Mouse (Mus musculus): Measurements from ENCODE around the gene Cdca3. TPM values are rescaled to one million over a fixed set of nuclear protein-coding genes. Genes with fewer than 3 reads are reported as not detected.

Cdca3 gene
- total RNA-seq, 2 experiments from 2014 or later = 0.23 to 0.42 TPM

GRCm38 (mm10) chr6:124863658-124864298 is 34.4 kb downstream of the Cdca3 start, which contains the start of gene Gpr162:
TSS of gene Gpr162 (minus strand) at chr6:124863983.
- DNase-seq (ENCODE audit: low spot score in 2 of 2) = peak; percentile 65 to 76

GRCm38 (mm10) chr6:124865766-124866362 is 36.5 kb downstream of the Cdca3 start:
- no peak for DNase-seq (ENCODE audit: low spot score in 2 of 2)

- DNase-seq (ENCODE audit: low spot score in 2 of 2) = no peak
Measured at GRCm38 (mm10) chr6:124866560-124866959, 37.2 kb downstream of the Cdca3 start.

GRCm38 (mm10) chr6:124874348-124874747 is 45.0 kb downstream of the Cdca3 start:
- no peak for DNase-seq (ENCODE audit: low spot score in 2 of 2)

GRCm38 (mm10) chr6:124879390-124879789 is 50.0 kb downstream of the Cdca3 start:
- DNase-seq (ENCODE audit: low spot score in 2 of 2) = no peak

- DNase-seq (ENCODE audit: low spot score in 2 of 2) = no peak
Measured at GRCm38 (mm10) chr6:124881821-124882220, 52.5 kb downstream of the Cdca3 start.

Other genes starting within 250 kb of the Cdca3 start
- gene C1s2, start 193.5 kb upstream of the Cdca3 start, total RNA-seq (2021) = under 1 TPM; 0.14 to 0.28 TPM
- 10 to 100 TPM; 20.1 to 20.6 TPM for gene Lpcat3, start 166.5 kb upstream of the Cdca3 start, total RNA-seq (2021)
- gene Emg1, start 117.4 kb upstream of the Cdca3 start, total RNA-seq (2021) = 10 to 100 TPM; 45.7 to 49.1 TPM
- 100 to 1,000 TPM; 115 to 117 TPM for gene Phb2, start 117.2 kb upstream of the Cdca3 start, total RNA-seq (2021)
- gene Ptpn6, start 90.8 kb upstream of the Cdca3 start, total RNA-seq (2021) = 1 to 10 TPM; 2.5 to 5.1 TPM
- 100 to 1,000 TPM; 321 to 335 TPM for gene Grcc10, start 88.2 kb upstream of the Cdca3 start, total RNA-seq (2021)
- gene Gm45234, start 73.5 kb upstream of the Cdca3 start, total RNA-seq (2021) = 1 to 10 TPM in 1 of 2 experiments, not detected in 1; 1.4 TPM
- 100 to 1,000 TPM; 158 to 181 TPM for gene Atn1, start 73.0 kb upstream of the Cdca3 start, total RNA-seq (2021)
- 1,000 to 10,000 TPM; 1,066 to 1,067 TPM for gene Eno2, start 59.9 kb upstream of the Cdca3 start, total RNA-seq (2021)
- gene Lrrc23, start 49.8 kb upstream of the Cdca3 start, total RNA-seq (2021) = 1 to 10 TPM; 1.0 to 1.1 TPM
- 1 to 10 TPM; 4.6 to 5.7 TPM for gene Spsb2, start 20.9 kb upstream of the Cdca3 start, total RNA-seq (2021)
- gene Tpi1, start 15.3 kb upstream of the Cdca3 start, total RNA-seq (2021) = 100 to 1,000 TPM; 804 to 847 TPM
- gene Usp5, start 63 bp upstream of the Cdca3 start, total RNA-seq (2021) = 100 to 1,000 TPM; 204 to 208 TPM
- gene Gnb3, start 10.7 kb downstream of the Cdca3 start, total RNA-seq (2021) = under 1 TPM in 1 of 2 experiments, not detected in 1; 0.21 TPM
- gene P3h3, start 28.2 kb downstream of the Cdca3 start, total RNA-seq (2021) = 10 to 100 TPM; 23.5 to 30.9 TPM
- gene Gpr162, start 34.4 kb downstream of the Cdca3 start, total RNA-seq (2021) = 100 to 1,000 TPM; 212 to 232 TPM
- gene Cd4, start 58.7 kb downstream of the Cdca3 start, total RNA-seq (2021) = 1 to 10 TPM; 4.2 to 8.6 TPM
- gene Lag3, start 82.2 kb downstream of the Cdca3 start, total RNA-seq (2021) = 1 to 10 TPM; 2.6 to 3.2 TPM
- gene Ptms, start 90.6 kb downstream of the Cdca3 start, total RNA-seq (2021) = 100 to 1,000 TPM; 895 to 902 TPM
- 100 to 1,000 TPM; 626 to 639 TPM for gene Mlf2, start 101.8 kb downstream of the Cdca3 start, total RNA-seq (2021)
- gene Cops7a, start 136.0 kb downstream of the Cdca3 start, total RNA-seq (2021) = 100 to 1,000 TPM; 168 TPM
- gene Pianp, start 167.1 kb downstream of the Cdca3 start, total RNA-seq (2021) = 100 to 1,000 TPM; 194 to 195 TPM
- 10 to 100 TPM; 45.9 to 47.6 TPM for gene Zfp384, start 179.6 kb downstream of the Cdca3 start, total RNA-seq (2021)
- 10 to 100 TPM; 50.7 to 51.1 TPM for gene Ing4, start 210.2 kb downstream of the Cdca3 start, total RNA-seq (2021)
- 10 to 100 TPM; 11.2 to 14.5 TPM for gene Acrbp, start 220.1 kb downstream of the Cdca3 start, total RNA-seq (2021)
- under 1 TPM; 0.58 to 0.68 TPM for gene Lpar5, start 238.4 kb downstream of the Cdca3 start, total RNA-seq (2021)

All from left cerebral cortex, adult 18-20 months (tissue).